Mouse (Mus musculus): ENCODE measurements around the gene Yars2. TPM values are rescaled to one million over a fixed set of nuclear protein-coding genes. Genes with fewer than 3 reads are reported as not detected.
A peak's percentile ranks its signal among the peaks of the same experiment; 100 is the strongest.

The Yars2 gene
- polyA plus RNA-seq (2015; fragmentation: Nextera tagmentation; extraction: Ambion mirVana), result 14.1 and 15.2 TPM in 2 replicates

GRCm38 (mm10) chr16:16302369-16303137 is at the start of gene Yars2:
TSS of gene Yars2 (plus strand) at chr16:16302965.
- Histone ChIP-seq H3K9ac (replicated peaks; ENCODE audit: low read depth) (peak within 1 kb of the TSS; percentile 70), H3K9me3 (ENCODE audit: low read length) (no peaks in the 10 kb centered on the region), H3K27ac (ENCODE audit: low read length) (peak within 1 kb of the TSS; percentile 96), H3K27me3 (replicated peaks; ENCODE audit: insufficient read depth, low read length) (no peaks in the 10 kb centered on the region), H3K4me2 (replicated peaks; ENCODE audit: low read depth, low read length) (peak within 1 kb of the TSS; percentile 97), H3K36me3 (ENCODE audit: insufficient read depth, low read length) (no peaks in the 10 kb centered on the region; the same call in 1 of the 2 replicates), H3K4me1 (ENCODE audit: insufficient read depth, low read depth, low read length) (peaks cover 3% of the 10 kb centered on the region; the same call in 1 of the 2 replicates), H3K4me3 (ENCODE audit: low read depth, low read length) (peak within 1 kb of the TSS; percentile 82)
- WGBS, result 1% methylated on average over 50 of the region's 50 CpGs
- peak; percentile 99 for ATAC-seq
- DNase-seq (ENCODE audit: low spot score), result peak; percentile 95
- TF ChIP-seq CTCF (IDR thresholded peaks at IDR 0.05) (peak; percentile 90), EP300 (IDR thresholded peaks at IDR 0.05) (no peak)

- Histone ChIP-seq H3K36me3 (ENCODE audit: insufficient read depth, low read length) (no peaks in the 10 kb centered on the region), H3K27me3 (replicated peaks; ENCODE audit: insufficient read depth, low read length) (no peaks in the 10 kb centered on the region), H3K9me3 (ENCODE audit: low read length) (no peaks in the 10 kb centered on the region), H3K4me1 (ENCODE audit: insufficient read depth, low read depth, low read length) (no peaks in the 10 kb centered on the region), H3K4me2 (replicated peaks; ENCODE audit: low read depth, low read length) (no peak overlapping the region), H3K9ac (replicated peaks; ENCODE audit: low read depth) (no peak overlapping the region), H3K4me3 (ENCODE audit: low read depth, low read length) (no peak overlapping the region), H3K27ac (ENCODE audit: low read length) (no peak overlapping the region)
- no peak for DNase-seq (ENCODE audit: low spot score)
- no peak for ATAC-seq
- 43% methylated on average over 4 of the region's 4 CpGs for WGBS
- TF ChIP-seq CTCF (IDR thresholded peaks at IDR 0.05) (no peak), EP300 (IDR thresholded peaks at IDR 0.05) (no peak)
These were observed 49.3 kb upstream of the Yars2 start for GRCm38 (mm10) chr16:16253326-16254074.

DNA sequence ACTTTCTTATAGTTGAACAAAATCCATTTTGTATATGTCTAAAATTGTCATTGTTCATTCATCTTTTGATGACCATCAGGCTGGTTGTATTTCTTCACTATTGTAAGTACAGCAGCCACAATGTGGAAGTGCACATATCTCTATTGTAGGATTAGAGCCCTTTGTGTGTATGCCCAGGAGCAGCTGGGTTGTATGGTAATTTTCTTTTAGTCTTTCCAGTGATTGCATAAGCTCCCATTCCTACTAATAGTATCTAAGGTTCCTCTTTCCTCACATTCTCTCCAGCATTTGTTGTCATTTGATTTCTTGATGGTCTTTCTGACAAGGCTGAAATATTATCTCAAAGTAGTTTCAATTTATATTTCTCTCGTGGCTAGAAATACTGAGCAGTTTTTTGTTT is 47.5 kb upstream of the Yars2 start:
- no peak for DNase-seq (ENCODE audit: low spot score)
- Histone ChIP-seq H3K36me3 (ENCODE audit: insufficient read depth, low read length) (no peaks in the 10 kb centered on the region), H3K4me1 (ENCODE audit: insufficient read depth, low read depth, low read length) (no peaks in the 10 kb centered on the region), H3K9me3 (ENCODE audit: low read length) (no peaks in the 10 kb centered on the region), H3K27me3 (replicated peaks; ENCODE audit: insufficient read depth, low read length) (no peaks in the 10 kb centered on the region), H3K27ac (ENCODE audit: low read length) (no peak overlapping the region), H3K4me2 (replicated peaks; ENCODE audit: low read depth, low read length) (no peak overlapping the region), H3K9ac (replicated peaks; ENCODE audit: low read depth) (no peak overlapping the region), H3K4me3 (ENCODE audit: low read depth, low read length) (no peak overlapping the region)
- WGBS, result 39% methylated on average over 1 of the region's 1 CpGs
- no peak for ATAC-seq
- TF ChIP-seq EP300 (IDR thresholded peaks at IDR 0.05), result no peak

GRCm38 (mm10) chr16:16255874-16256273 is 46.9 kb upstream of the Yars2 start:
- Histone ChIP-seq H3K9me3 (ENCODE audit: low read length) (no peaks in the 10 kb centered on the region), H3K4me1 (ENCODE audit: insufficient read depth, low read depth, low read length) (no peaks in the 10 kb centered on the region), H3K9ac (replicated peaks; ENCODE audit: low read depth) (no peak overlapping the region), H3K36me3 (ENCODE audit: insufficient read depth, low read length) (no peaks in the 10 kb centered on the region), H3K4me2 (replicated peaks; ENCODE audit: low read depth, low read length) (no peak overlapping the region), H3K27me3 (replicated peaks; ENCODE audit: insufficient read depth, low read length) (no peaks in the 10 kb centered on the region), H3K4me3 (ENCODE audit: low read depth, low read length) (no peak overlapping the region), H3K27ac (ENCODE audit: low read length) (no peak overlapping the region)
- ATAC-seq (no peak), DNase-seq (ENCODE audit: low spot score) (no peak)
- 55% methylated on average over 7 of the region's 7 CpGs for WGBS
- TF ChIP-seq EP300 (IDR thresholded peaks at IDR 0.05) (no peak), CTCF (IDR thresholded peaks at IDR 0.05) (no peak)

DNA sequence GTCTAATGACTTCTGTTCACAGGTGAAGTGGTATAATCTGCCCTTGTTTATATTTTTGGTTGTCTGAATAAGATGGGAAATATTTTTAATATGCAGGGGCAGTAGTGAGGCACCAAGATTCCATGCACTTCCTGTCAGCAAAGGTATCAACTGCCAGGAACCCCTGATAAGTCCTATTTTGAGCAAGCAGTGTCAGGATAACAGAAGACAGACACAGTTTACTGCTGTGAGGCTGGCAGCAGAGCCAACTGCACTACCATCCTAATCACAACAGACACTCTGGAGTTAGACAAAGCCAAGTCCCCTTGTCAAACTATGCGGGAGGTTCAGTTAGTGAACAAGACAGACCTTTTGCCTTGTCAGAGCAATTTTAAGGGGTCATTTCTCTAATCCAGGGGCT is 46.1 kb upstream of the Yars2 start:
- Histone ChIP-seq H3K4me2 (replicated peaks; ENCODE audit: low read depth, low read length) (no peak overlapping the region), H3K4me1 (ENCODE audit: insufficient read depth, low read depth, low read length) (no peaks in the 10 kb centered on the region), H3K36me3 (ENCODE audit: insufficient read depth, low read length) (no peaks in the 10 kb centered on the region), H3K9me3 (ENCODE audit: low read length) (no peaks in the 10 kb centered on the region), H3K27ac (ENCODE audit: low read length) (no peak overlapping the region), H3K9ac (replicated peaks; ENCODE audit: low read depth) (no peak overlapping the region), H3K27me3 (replicated peaks; ENCODE audit: insufficient read depth, low read length) (no peaks in the 10 kb centered on the region), H3K4me3 (ENCODE audit: low read depth, low read length) (no peak overlapping the region)
- DNase-seq (ENCODE audit: low spot score) (no peak), ATAC-seq (no peak)
- WGBS, result 54% methylated on average over 1 of the region's 1 CpGs
- TF ChIP-seq CTCF (IDR thresholded peaks at IDR 0.05) (no peak), EP300 (IDR thresholded peaks at IDR 0.05) (no peak)

- TF ChIP-seq CTCF (IDR thresholded peaks at IDR 0.05), result no peak
- no peak for TF ChIP-seq EP300 (IDR thresholded peaks at IDR 0.05)
- WGBS, result 88% methylated on average over 5 of the region's 5 CpGs
- no peaks in the 10 kb centered on the region for H3K9me3 ChIP-seq (ENCODE audit: low read length)
- H3K9ac ChIP-seq (replicated peaks; ENCODE audit: low read depth), result no peak overlapping the region
- H3K36me3 ChIP-seq (ENCODE audit: insufficient read depth, low read length), result no peaks in the 10 kb centered on the region
- no peak overlapping the region for H3K4me2 ChIP-seq (replicated peaks; ENCODE audit: low read depth, low read length)
- no peak overlapping the region for H3K4me3 ChIP-seq (ENCODE audit: low read depth, low read length)
- ATAC-seq (no peak), DNase-seq (ENCODE audit: low spot score) (no peak)
- H3K4me1 ChIP-seq (ENCODE audit: insufficient read depth, low read depth, low read length), result no peaks in the 10 kb centered on the region
- H3K27ac ChIP-seq (ENCODE audit: low read length), result no peak overlapping the region
- H3K27me3 ChIP-seq (replicated peaks; ENCODE audit: insufficient read depth, low read length), result no peaks in the 10 kb centered on the region
These were observed 41.9 kb upstream of the Yars2 start for GRCm38 (mm10) chr16:16260882-16261281.
